Mouse (Mus musculus) NIH3T3 (cell line): ENCODE measurements around the gene Guca1b.

Source experiments
- DNase-seq: peaks from one replicate; pipeline ENCODE4 v3.0.0-alpha.2; 2012; ENCODE audit warnings: low read depth

Gene Guca1b

GRCm38 (mm10) chr17:47385145-47385544 lies at the start of gene Guca1b:
Gene Guca1b, plus strand, starts transcription at chr17:47385393.
- no peak for DNase-seq

DNA sequence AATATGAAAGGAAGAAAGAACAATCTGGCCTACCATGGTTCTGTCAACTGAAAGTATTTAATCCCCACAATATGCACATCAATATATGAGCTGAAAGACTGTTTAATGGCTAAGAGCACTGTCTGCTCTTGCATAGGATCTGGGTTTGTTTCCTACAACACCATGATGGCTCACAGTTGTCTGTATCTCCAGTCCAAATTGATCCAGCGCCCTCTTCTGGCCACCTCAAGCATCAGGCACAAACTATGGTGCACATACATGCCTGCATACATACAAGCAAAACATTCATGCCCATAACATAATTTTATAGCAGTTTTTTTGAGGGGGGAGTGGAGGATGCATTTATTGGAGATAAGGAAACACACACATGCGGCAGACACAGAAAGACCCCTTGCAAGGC lies 42.1 kb upstream of the Guca1b start:
- DNase-seq = no peak

GRCm38 (mm10) chr17:47349721-47350319 lies 35.4 kb upstream of the Guca1b start:
- no peak for DNase-seq

DNA sequence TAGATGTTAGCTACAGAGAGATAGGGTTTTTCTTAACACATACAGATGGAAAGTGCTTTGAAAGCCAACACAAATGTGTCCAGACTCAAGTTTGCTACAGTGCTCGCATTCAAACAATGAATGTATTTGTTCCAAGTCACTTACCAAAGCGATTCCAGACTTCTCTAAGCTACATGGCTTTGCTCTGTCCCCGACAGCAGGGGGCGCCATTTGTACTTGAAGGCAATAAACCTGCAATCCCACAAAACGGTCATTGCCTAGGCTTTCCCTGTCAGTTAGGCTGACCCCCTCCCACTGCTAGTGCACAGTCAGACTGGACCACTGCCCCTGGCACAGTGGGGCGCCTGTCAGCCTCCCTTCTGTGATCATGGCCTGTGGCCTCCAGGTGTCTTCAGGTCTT lies 25.2 kb upstream of the Guca1b start:
- DNase-seq = peak; percentile 75

GRCm38 (mm10) chr17:47361343-47361742 lies 23.9 kb upstream of the Guca1b start:
- no peak for DNase-seq

DNA sequence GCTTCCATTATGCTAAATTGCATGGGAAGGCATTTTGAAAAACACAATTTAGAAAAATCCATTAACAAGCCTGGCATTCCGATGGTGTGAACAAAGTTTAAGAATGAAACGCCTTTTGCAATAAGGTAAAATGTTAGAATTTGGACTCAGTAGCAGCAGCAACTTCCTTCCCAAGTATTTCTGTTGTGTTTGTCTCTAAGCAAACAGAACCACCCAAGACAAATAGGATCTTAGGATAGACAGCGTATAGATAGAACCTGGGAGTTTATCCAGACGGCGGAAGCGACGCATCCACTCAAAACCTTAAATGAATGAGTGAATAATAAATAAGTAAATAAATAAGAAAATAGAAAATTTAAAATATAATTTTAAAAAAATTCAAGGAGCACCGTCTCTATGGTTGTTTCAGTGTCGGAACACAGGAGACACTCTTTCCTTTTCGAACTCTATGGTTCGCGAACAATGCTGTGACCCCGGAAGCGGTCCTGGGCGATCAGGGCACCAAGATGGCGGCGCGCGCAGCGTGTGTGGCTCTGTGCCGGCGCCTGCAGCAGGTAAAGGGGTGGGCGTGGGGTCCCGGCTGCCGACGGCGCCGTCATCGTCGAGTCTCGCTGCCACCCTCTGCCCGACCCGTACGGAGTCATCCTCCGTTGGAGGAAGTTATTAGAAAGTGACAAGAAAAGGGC lies 16.6 kb upstream of the Guca1b start, which contains the start of gene Mrps10:
Gene Mrps10, plus strand, starts transcription at position 487 of the 686 bp plus-strand sequence.
- peak; percentile 94 for DNase-seq

DNA sequence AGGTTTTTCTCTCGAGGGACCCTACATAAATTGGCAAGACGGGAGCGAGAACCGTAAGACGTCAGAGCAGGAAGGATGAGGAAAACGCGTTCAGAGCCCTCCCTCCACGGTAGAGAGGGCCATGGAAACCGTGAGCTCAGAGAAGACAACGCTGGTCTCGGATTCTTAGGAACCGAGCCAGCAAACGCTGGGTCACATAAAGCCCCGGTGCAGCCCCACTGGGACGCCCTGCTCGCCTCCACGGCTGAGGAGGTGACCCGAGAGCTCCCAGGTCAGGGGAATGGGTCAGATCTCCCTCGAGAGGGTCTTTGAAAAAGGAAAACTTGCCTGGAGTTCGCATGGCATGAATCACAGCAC lies 16.1 kb upstream of the Guca1b start:
- DNase-seq = peak; percentile 73

GRCm38 (mm10) chr17:47371451-47371850 lies 13.7 kb upstream of the Guca1b start:
- DNase-seq = peak; percentile 89

GRCm38 (mm10) chr17:47373991-47374390 lies 11.2 kb upstream of the Guca1b start:
- DNase-seq = peak; percentile 77

DNA sequence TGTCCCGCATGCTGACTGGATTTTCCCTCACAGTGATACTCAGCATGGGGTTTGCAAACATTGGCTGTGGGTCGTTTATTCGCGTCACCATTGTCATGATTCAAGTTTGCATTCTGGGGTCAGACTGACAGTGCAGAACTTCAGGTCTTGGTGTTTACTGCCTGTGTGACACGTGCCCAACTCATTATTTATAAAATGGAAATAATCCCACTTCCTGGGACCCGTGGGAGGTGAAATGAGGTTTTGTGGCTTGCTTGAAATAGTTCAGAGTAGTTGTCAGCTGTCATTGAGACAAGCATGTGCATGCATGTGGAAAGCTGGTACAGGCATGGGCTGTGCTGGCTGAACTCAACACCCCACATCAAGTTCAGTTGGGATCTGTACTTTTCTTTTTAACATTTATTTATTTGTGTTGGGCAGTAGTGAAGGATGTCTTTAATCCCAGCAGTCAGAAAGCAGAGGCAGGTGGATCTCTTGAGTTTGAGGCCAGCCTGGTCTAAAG lies 8.4 kb upstream of the Guca1b start:
- DNase-seq = no peak

- no peak for DNase-seq
Measured at GRCm38 (mm10) chr17:47378133-47378532, 7.1 kb upstream of the Guca1b start.

GRCm38 (mm10) chr17:47381917-47382316 lies 3.3 kb upstream of the Guca1b start:
- DNase-seq = no peak

- no peak for DNase-seq
Measured at GRCm38 (mm10) chr17:47383266-47383665, 1.9 kb upstream of the Guca1b start.

DNA sequence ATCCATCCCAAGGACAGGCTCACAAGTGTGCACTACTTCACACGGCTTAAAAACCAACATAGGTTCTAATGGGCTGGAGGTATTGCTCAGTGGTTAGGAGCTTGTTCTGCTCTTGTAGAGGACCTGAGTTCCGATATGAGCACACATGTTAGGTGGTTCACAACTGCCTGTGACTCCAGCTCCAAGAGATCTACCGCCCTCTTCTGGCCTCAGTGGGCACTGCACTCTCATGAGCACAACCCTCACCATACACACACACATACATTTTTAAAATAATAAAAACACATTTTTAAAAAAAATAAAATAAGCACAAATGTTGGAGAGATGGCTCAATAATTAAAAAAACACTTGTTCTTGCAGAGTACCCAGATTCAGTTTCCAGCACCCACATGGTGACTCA lies 1.1 kb upstream of the Guca1b start:
- no peak for DNase-seq

DNA sequence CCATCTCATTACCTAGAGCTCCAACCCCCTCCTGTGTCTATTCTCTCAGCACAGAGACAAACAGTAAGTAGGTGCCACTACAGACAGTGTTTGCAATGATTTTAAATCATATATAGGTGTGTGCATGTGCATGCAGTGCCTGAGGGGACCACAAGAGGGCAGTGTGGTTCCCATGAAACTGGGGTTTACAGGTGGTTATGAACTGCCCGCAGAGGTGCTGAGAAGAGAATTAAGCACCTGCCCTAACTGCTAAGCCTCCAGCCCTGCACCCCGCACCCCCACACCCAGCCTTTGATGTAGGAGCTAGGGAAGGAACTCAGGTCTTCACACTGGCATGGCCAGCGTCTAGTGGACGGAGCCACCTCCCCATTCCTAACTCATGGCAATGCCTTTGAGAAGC lies 1.5 kb downstream of the Guca1b start:
- DNase-seq = peak; percentile 51

GRCm38 (mm10) chr17:47394223-47394869 lies 9.2 kb downstream of the Guca1b start:
- no peak for DNase-seq

DNA sequence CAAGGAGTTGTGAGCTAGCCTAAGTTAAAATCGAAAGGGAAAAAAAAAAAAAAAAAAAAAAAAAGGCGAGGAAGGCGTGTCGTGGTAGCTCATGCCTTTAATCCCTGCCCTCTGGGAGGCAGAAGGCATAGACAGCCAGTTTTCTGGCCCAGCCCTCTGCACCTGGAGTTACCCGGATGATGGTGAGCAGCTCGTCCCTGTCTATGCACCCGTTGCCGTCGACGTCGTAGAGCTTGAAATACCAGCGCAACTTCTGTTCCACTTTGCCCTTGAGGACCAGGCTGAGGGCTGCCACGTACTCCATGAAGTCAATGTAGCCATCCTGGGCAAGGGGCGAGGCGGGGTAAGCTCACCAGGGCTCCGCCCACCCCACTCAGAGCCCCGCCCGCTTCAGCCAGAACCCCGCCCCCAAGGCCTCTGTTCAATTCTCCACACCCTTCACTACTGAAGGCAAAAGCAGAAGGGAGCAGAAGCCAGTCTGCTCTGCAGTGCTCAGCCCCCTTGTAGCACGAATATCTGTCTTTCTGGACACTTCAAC lies 10.3 kb downstream of the Guca1b start:
- peak; percentile 50 for DNase-seq

- DNase-seq = no peak
Measured at GRCm38 (mm10) chr17:47399091-47399490, 13.9 kb downstream of the Guca1b start.

- DNase-seq = no peak
Measured at GRCm38 (mm10) chr17:47400451-47400850, 15.3 kb downstream of the Guca1b start, which contains the start of gene Guca1a. Gene Guca1a, minus strand, starts transcription at chr17:47400584.

DNA sequence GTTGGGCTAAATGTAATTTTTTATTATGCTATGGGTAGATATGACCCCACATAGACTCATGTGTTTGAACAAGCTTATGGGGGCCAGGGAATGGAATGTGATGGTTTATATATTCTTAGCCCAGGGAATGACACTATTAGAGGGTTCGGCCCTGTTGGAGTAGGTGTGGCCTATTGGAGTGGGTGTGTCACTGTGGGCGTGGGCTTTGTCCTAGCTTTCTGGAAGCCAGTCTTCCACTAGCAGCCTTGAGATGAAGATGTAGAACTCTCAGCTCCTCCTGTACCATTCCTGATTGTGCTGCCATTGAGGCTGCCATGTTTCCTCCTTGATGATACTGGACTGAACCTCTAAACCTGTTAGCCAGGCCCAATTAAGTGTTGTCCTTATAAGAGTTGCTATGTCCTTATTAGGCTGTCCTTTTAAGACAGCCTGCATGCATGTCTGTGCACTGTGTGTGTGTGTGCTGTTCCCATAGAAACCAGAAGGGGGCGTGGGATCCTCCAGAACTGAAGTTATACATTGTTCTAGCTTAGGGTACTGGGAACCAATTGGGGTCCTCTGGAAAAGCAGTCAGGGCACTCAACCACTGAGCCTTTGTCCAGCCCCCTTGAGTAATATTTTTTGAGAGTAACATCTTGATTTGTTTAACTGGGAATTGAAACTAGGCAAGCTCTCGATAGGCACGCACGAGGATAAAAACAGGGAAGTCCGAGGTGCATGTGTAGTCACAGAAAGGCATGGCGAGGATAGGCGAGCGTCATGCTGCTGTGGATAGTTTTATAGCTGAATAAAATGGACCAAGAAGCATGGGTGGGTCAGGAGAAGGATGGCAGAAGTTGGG lies 22.7 kb downstream of the Guca1b start:
- no peak for DNase-seq

- peak; percentile 72 for DNase-seq
Measured at GRCm38 (mm10) chr17:47408558-47408898, 23.3 kb downstream of the Guca1b start.
